Mouse (Mus musculus) G1E (cell line): ENCODE data around the gene Nr2f1.

Experiments
- CTCF ChIP-seq: IDR thresholded peaks from 2 replicates; pipeline ENCODE4 v1.5.1; 2012; ENCODE audit warnings: low read depth, low read length, inconsistent platforms, mixed read lengths
- GATA1 ChIP-seq: IDR thresholded peaks from 2 replicates; pipeline ENCODE4 v1.6.1; 2012; ENCODE audit warnings: borderline replicate concordance, low read length, inconsistent platforms, mixed read lengths
- GATA2 ChIP-seq: IDR thresholded peaks from 2 replicates; pipeline ENCODE4 v1.6.1; 2012; ENCODE audit warnings: low read depth, low read length, inconsistent platforms, borderline replicate concordance
- POLR2AphosphoS5 ChIP-seq: IDR thresholded peaks from 2 replicates; pipeline ENCODE4 v1.6.1; 2012; ENCODE audit warnings: low read depth, low read length, inconsistent platforms; ENCODE audit not compliant: insufficient replicate concordance
- TAL1 ChIP-seq: conservative IDR thresholded peaks from 2 replicates; pipeline ENCODE4 v1.6.1; 2012; ENCODE audit warnings: low read depth, low read length, inconsistent platforms, mixed read lengths

DNA sequence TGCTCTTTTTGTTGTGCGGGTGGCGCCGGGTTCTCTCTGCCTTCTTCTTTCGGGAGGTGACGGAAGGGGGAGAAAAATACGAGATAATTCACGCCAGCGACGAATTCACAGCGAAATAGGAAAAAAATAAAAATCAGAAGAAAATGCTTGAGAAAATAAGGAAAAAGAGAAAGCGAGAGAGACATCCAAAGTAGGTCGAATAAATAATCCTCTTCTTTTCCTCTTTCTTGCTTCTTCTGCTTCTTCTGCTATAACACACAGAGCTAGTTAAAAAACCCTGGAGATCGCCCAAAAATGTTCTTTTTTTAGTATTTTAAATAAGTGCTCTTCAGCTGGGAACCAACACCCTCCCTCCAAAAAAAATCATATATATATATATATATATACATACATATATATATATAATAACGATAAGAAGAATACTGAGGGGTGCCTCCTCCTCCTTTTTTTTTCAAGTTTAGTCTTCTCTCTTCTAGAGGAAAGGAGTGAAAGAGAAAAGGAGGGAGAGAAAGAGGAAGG is at the start of gene Nr2f1:
- no peak for TF ChIP-seq GATA1
- no peak for TF ChIP-seq CTCF
- TF ChIP-seq TAL1: no peak
- TF ChIP-seq GATA2: no peak
- no peak for TF ChIP-seq POLR2AphosphoS5
